Mouse (Mus musculus) MEL (cell line): ENCODE results near the gene Efcab7.

Experiments used
- CTCF ChIP-seq, 3 experiments: IDR thresholded peaks in 2 of 3; conservative IDR thresholded peaks in 1 of 3; 2 replicates each; pipeline ENCODE4 v1.5.1; 2011 to 2012; ENCODE audit warnings: low read length in 3 of 3, low read depth in 2 of 3, mild to moderate bottlenecking in 2 of 3, improper control_type of control experiment in 1 of 3, inconsistent platforms in 1 of 3, mixed read lengths in 1 of 3, moderate library complexity in 1 of 3; ENCODE audit not compliant: control insufficient read depth in 1 of 3, insufficient read depth in 1 of 3, poor library complexity in 1 of 3, severe bottlenecking in 1 of 3
- E2F4 ChIP-seq: IDR thresholded peaks from 2 replicates; pipeline ENCODE4 v1.6.1; 2011; ENCODE audit warnings: low read depth, low read length, improper control_type of control experiment, borderline replicate concordance
- EP300 ChIP-seq, 2 experiments: IDR thresholded peaks; 2 replicates each; pipeline ENCODE4 v1.6.1; 2011; ENCODE audit warnings: improper control_type of control experiment in 2 of 2, low read length in 2 of 2, low read depth in 1 of 2, mild to moderate bottlenecking in 1 of 2
- MAFK ChIP-seq: IDR thresholded peaks from 2 replicates; pipeline ENCODE4 v1.6.1; 2011; ENCODE audit warnings: low read depth, mild to moderate bottlenecking, low read length, improper control_type of control experiment, borderline replicate concordance
- MAZ ChIP-seq: IDR thresholded peaks from 2 replicates; pipeline ENCODE4 v1.6.1; 2012; ENCODE audit warnings: low read depth, mild to moderate bottlenecking, inconsistent platforms, low read length, improper control_type of control experiment
- MYB ChIP-seq: IDR thresholded peaks from 2 replicates; pipeline ENCODE4 v1.6.1; 2011; ENCODE audit warnings: mild to moderate bottlenecking, low read depth, low read length, improper control_type of control experiment
- POLR2A ChIP-seq, 2 experiments: IDR thresholded peaks; 2 replicates each; pipeline ENCODE4 v1.6.1; 2011 to 2012; ENCODE audit warnings: low read length in 2 of 2, mild to moderate bottlenecking in 2 of 2, control low read depth in 1 of 2, improper control_type of control experiment in 1 of 2, low read depth in 1 of 2, moderate library complexity in 1 of 2; ENCODE audit not compliant: control insufficient read depth in 1 of 2, insufficient read depth in 1 of 2, poor library complexity in 1 of 2
- SIN3A ChIP-seq: IDR thresholded peaks from 2 replicates; pipeline ENCODE4 v1.6.1; 2012; ENCODE audit warnings: low read length, improper control_type of control experiment, inconsistent platforms
- TBP ChIP-seq: IDR thresholded peaks from 2 replicates; pipeline ENCODE4 v1.8.0; 2011; ENCODE audit warnings: low read depth, low read length, improper control_type of control experiment
- ZMIZ1 ChIP-seq: IDR thresholded peaks from 2 replicates; pipeline ENCODE4 v1.6.1; 2012; ENCODE audit warnings: low read depth, mild to moderate bottlenecking, inconsistent platforms, low read length, improper control_type of control experiment, moderate library complexity

GRCm38 (mm10) chr4:99931807-99932206 lies 102.8 kb downstream of the Efcab7 start:
- no peak for TF ChIP-seq E2F4
- no peak for TF ChIP-seq EP300 (IDR thresholded peaks at IDR 0.05; ENCODE audit: low read depth in 1 of 2, low read length in 2 of 2)
- no peak for TF ChIP-seq TBP
- TF ChIP-seq MAFK: no peak
- no peak for TF ChIP-seq CTCF (IDR thresholded peaks at IDR 0.05 in 2 of 3, conservative IDR thresholded peaks at IDR 0.05 in 1 of 3; ENCODE audit: control insufficient read depth in 1 of 3, insufficient read depth in 1 of 3, low read depth in 2 of 3, low read length in 3 of 3, poor library complexity in 1 of 3, severe bottlenecking in 1 of 3)
- TF ChIP-seq POLR2A (IDR thresholded peaks at IDR 0.05; ENCODE audit: control insufficient read depth in 1 of 2, insufficient read depth in 1 of 2, low read depth in 1 of 2, low read length in 2 of 2, poor library complexity in 1 of 2): no peak
- no peak for TF ChIP-seq SIN3A
- TF ChIP-seq ZMIZ1: no peak
- TF ChIP-seq MAZ: no peak
- TF ChIP-seq MYB: no peak
